Mouse (Mus musculus) midbrain, postnatal 0 days (tissue): ENCODE measurements around the gene Tenm4. TPM values are rescaled to one million over a fixed set of nuclear protein-coding genes. Genes with fewer than 3 reads are reported as not detected.

Experiments used
- ATAC-seq: fragments of 200-750 bp; cut with Nextera tagmentation; 2 replicates; pipeline ENCODE4 v1.8.0; 2017; ENCODE audit warnings: moderate number of reproducible peaks, mild to moderate bottlenecking, moderate TSS enrichment, moderate library complexity; ENCODE audit not compliant: low FRiP score
- DNase-seq: peaks from one replicate; pipeline ENCODE4 v3.0.0-alpha.2; 2015; ENCODE audit warnings: low spot score
- H3K27ac ChIP-seq: fragments of 300-500 bp; sonication (generic); 2 replicates; pipeline ENCODE4 v1.5.1; 2014; ENCODE audit warnings: low read depth, mild to moderate bottlenecking, low read length, mixed read lengths
- H3K27me3 ChIP-seq: fragments of 300-500 bp; sonication (generic); 2 replicates; pipeline ENCODE4 v1.6.1; 2014; ENCODE audit warnings: low read length, control low read depth, mixed read lengths; ENCODE audit not compliant: insufficient read depth
- H3K36me3 ChIP-seq: fragments of 300-500 bp; sonication (generic); 2 replicates; pipeline ENCODE4 v1.6.1; 2014; ENCODE audit warnings: low read length, control low read depth, mixed read lengths; ENCODE audit not compliant: insufficient read depth
- H3K4me1 ChIP-seq: fragments of 300-500 bp; sonication (generic); 2 replicates; pipeline ENCODE4 v1.6.1; 2014; ENCODE audit warnings: mild to moderate bottlenecking, control low read depth, antibody characterized with exemption, low read length, mixed read lengths; ENCODE audit not compliant: insufficient read depth
- H3K4me2 ChIP-seq: fragments of 300-500 bp; sonication (generic); 2 replicates; pipeline ENCODE4 v1.6.1; 2014; ENCODE audit warnings: low read depth, mild to moderate bottlenecking, low read length, mixed read lengths; ENCODE audit not compliant: poor library complexity, severe bottlenecking
- H3K4me3 ChIP-seq: fragments of 300-500 bp; sonication (generic); 2 replicates; pipeline ENCODE4 v1.5.1; 2014; ENCODE audit warnings: low read depth, mild to moderate bottlenecking, low read length, moderate library complexity
- H3K9ac ChIP-seq: fragments of 300-500 bp; sonication (generic); replicated peaks from 2 replicates; pipeline ENCODE4 v1.6.1; 2014; ENCODE audit warnings: mild to moderate bottlenecking, low read length, moderate library complexity, mixed read lengths; ENCODE audit not compliant: poor library complexity, severe bottlenecking
- H3K9me3 ChIP-seq: fragments of 300-500 bp; sonication (generic); 2 replicates; pipeline ENCODE4 v1.6.1; 2016; ENCODE audit warnings: low read length, control low read depth
- CTCF ChIP-seq: IDR thresholded peaks from 2 replicates; pipeline ENCODE4 v1.5.1; 2016; ENCODE audit warnings: antibody characterized with exemption, mild to moderate bottlenecking
- WGBS: fragments of 180-500 bp; shearing (Covaris S2); extraction: QIAGEN DNeasy Blood & Tissue Kit; methylation state at CpG from one replicate; pipeline ENCODE4 v1.1.7; 2014; 5-methylcytosine and 5-hydroxymethylcytosine counted together
- polyA plus RNA-seq: library from polyadenylated mRNA; unstranded; fragments of >200 nt; fragmentation: Nextera tagmentation; extraction: Ambion mirVana; gene quantifications from 2 replicates; pipeline ENCODE4 v1.2.1, GENCODE M21; 2015
- total RNA-seq: library from RNA; depleted of rRNA; stranded (reverse); fragments of >200 nt; gene quantifications from 2 replicates; pipeline ENCODE4 v1.2.3, GENCODE M21; 2014

Tenm4 gene
- total and polyA plus RNA-seq, 2 experiments from 2014 or later = 35.9 to 56.0 TPM

GRCm38 (mm10) chr7:96476987-96477613 lies 306.1 kb downstream of the Tenm4 start:
- 87% methylated on average over 6 of the region's 6 CpGs for WGBS
- no peaks in the 10 kb centered on the region for H3K27me3 ChIP-seq
- H3K9ac ChIP-seq = no peak overlapping the region
- H3K9me3 ChIP-seq = no peaks in the 10 kb centered on the region
- DNase-seq (no peak), ATAC-seq (no peak)
- no peaks in the 10 kb centered on the region for H3K4me1 ChIP-seq
- no peak overlapping the region for H3K27ac ChIP-seq
- TF ChIP-seq CTCF = no peak
- no peak overlapping the region for H3K4me3 ChIP-seq
- no peaks in the 10 kb centered on the region for H3K36me3 ChIP-seq
- no peak overlapping the region for H3K4me2 ChIP-seq

GRCm38 (mm10) chr7:96479139-96479538 lies 308.1 kb downstream of the Tenm4 start:
- no peak overlapping the region for H3K9ac ChIP-seq
- ATAC-seq = no peak
- no peaks in the 10 kb centered on the region for H3K27me3 ChIP-seq
- no peak for DNase-seq
- no peak overlapping the region for H3K27ac ChIP-seq
- WGBS = 78% methylated on average over 6 of the region's 6 CpGs
- no peak overlapping the region for H3K4me3 ChIP-seq
- no peak overlapping the region for H3K4me2 ChIP-seq
- TF ChIP-seq CTCF = no peak
- no peaks in the 10 kb centered on the region for H3K4me1 ChIP-seq
- no peaks in the 10 kb centered on the region for H3K36me3 ChIP-seq
- H3K9me3 ChIP-seq = no peaks in the 10 kb centered on the region

GRCm38 (mm10) chr7:96480351-96480983 lies 309.4 kb downstream of the Tenm4 start:
- no peak for TF ChIP-seq CTCF
- ATAC-seq (no peak), DNase-seq (no peak)
- Histone ChIP-seq H3K4me3 (no peak overlapping the region), H3K9me3 (no peaks in the 10 kb centered on the region), H3K9ac (no peak overlapping the region), H3K4me1 (no peaks in the 10 kb centered on the region), H3K27me3 (no peaks in the 10 kb centered on the region), H3K36me3 (no peaks in the 10 kb centered on the region), H3K27ac (no peak overlapping the region), H3K4me2 (no peak overlapping the region)
- WGBS = 72% methylated on average over 9 of the region's 9 CpGs

- H3K4me2 ChIP-seq = no peak overlapping the region
- ATAC-seq (no peak), DNase-seq (no peak)
- H3K36me3 ChIP-seq = no peaks in the 10 kb centered on the region
- H3K4me3 ChIP-seq = no peak overlapping the region
- no peak for TF ChIP-seq CTCF
- H3K4me1 ChIP-seq = no peaks in the 10 kb centered on the region
- no peaks in the 10 kb centered on the region for H3K27me3 ChIP-seq
- WGBS = 78% methylated on average over 8 of the region's 8 CpGs
- H3K9ac ChIP-seq = no peak overlapping the region
- H3K9me3 ChIP-seq = no peaks in the 10 kb centered on the region
- no peak overlapping the region for H3K27ac ChIP-seq
These were observed 311.9 kb downstream of the Tenm4 start for GRCm38 (mm10) chr7:96482953-96483352.

- Histone ChIP-seq H3K9me3 (no peaks in the 10 kb centered on the region), H3K4me2 (no peak overlapping the region), H3K4me3 (no peak overlapping the region), H3K9ac (no peak overlapping the region), H3K27me3 (no peaks in the 10 kb centered on the region), H3K36me3 (no peaks in the 10 kb centered on the region), H3K27ac (no peak overlapping the region), H3K4me1 (no peaks in the 10 kb centered on the region)
- no peak for TF ChIP-seq CTCF
- 83% methylated on average over 1 of the region's 1 CpGs for WGBS
- DNase-seq = no peak
- no peak for ATAC-seq
These were observed 313.0 kb downstream of the Tenm4 start for GRCm38 (mm10) chr7:96484006-96484581.

GRCm38 (mm10) chr7:96489348-96490076 lies 318.5 kb downstream of the Tenm4 start:
- Histone ChIP-seq H3K36me3 (no peaks in the 10 kb centered on the region), H3K4me1 (no peaks in the 10 kb centered on the region), H3K4me3 (no peak overlapping the region), H3K9ac (no peak overlapping the region), H3K4me2 (no peak overlapping the region), H3K27ac (no peak overlapping the region), H3K9me3 (no peaks in the 10 kb centered on the region), H3K27me3 (no peaks in the 10 kb centered on the region)
- TF ChIP-seq CTCF = no peak
- 89% methylated on average over 6 of the region's 6 CpGs for WGBS
- ATAC-seq = no peak
- no peak for DNase-seq
